Mouse (Mus musculus): ENCODE measurements around the gene Pced1a. TPM values are rescaled to one million over a fixed set of nuclear protein-coding genes. Genes with fewer than 3 reads are reported as not detected.

Gene Pced1a
- polyA plus RNA-seq, 1 experiment from 2014 or later = 15.4 TPM

GRCm38 (mm10) chr2:130454748-130455370 is 30.4 kb upstream of the Pced1a start:
- Histone ChIP-seq H3K9ac (ENCODE audit: low read depth, low read length) (no peak overlapping the region), H3K36me3 (ENCODE audit: control insufficient read depth, insufficient read depth, low read length) (no peaks in the 10 kb centered on the region), H3K4me1 (ENCODE audit: control insufficient read depth, insufficient read depth, low read depth, low read length) (peaks cover 21% of the 10 kb centered on the region), H3K27ac (ENCODE audit: low read depth, low read length) (no peak overlapping the region), H3K4me3 (ENCODE audit: low read length) (no peak overlapping the region), H3K4me2 (ENCODE audit: low read length) (no peak overlapping the region), H3K27me3 (replicated peaks; ENCODE audit: control insufficient read depth, insufficient read depth, low read length) (no peaks in the 10 kb centered on the region), H3K9me3 (ENCODE audit: control insufficient read depth, low read length) (no peaks in the 10 kb centered on the region)
- ATAC-seq = peak; percentile 10; the same call in 1 of the 2 replicates
- 48% methylated on average over 6 of the region's 6 CpGs for whole genome bisulfite sequencing

GRCm38 (mm10) chr2:130453421-130453820 is 28.9 kb upstream of the Pced1a start:
- no peak overlapping the region for H3K4me3 ChIP-seq (ENCODE audit: low read length)
- no peak for ATAC-seq
- H3K36me3 ChIP-seq (ENCODE audit: control insufficient read depth, insufficient read depth, low read length) = no peaks in the 10 kb centered on the region
- H3K4me2 ChIP-seq (ENCODE audit: low read length) = no peak overlapping the region
- H3K9me3 ChIP-seq (ENCODE audit: control insufficient read depth, low read length) = no peaks in the 10 kb centered on the region
- H3K9ac ChIP-seq (ENCODE audit: low read depth, low read length) = no peak overlapping the region
- no peak overlapping the region for H3K27ac ChIP-seq (ENCODE audit: low read depth, low read length)
- H3K4me1 ChIP-seq (ENCODE audit: control insufficient read depth, insufficient read depth, low read depth, low read length) = peaks cover 27% of the 10 kb centered on the region
- WGBS = 63% methylated on average over 6 of the region's 6 CpGs
- H3K27me3 ChIP-seq (replicated peaks; ENCODE audit: control insufficient read depth, insufficient read depth, low read length) = no peaks in the 10 kb centered on the region

- no peak for ATAC-seq
- no peak overlapping the region; the same call in 1 of the 2 replicates for H3K9ac ChIP-seq (ENCODE audit: low read depth, low read length)
- WGBS = 70% methylated on average over 2 of the region's 2 CpGs
- H3K4me2 ChIP-seq (ENCODE audit: low read length) = no peak overlapping the region; the same call in 1 of the 2 replicates
- H3K4me1 ChIP-seq (ENCODE audit: control insufficient read depth, insufficient read depth, low read depth, low read length) = peaks cover 27% of the 10 kb centered on the region
- no peaks in the 10 kb centered on the region for H3K36me3 ChIP-seq (ENCODE audit: control insufficient read depth, insufficient read depth, low read length)
- H3K27ac ChIP-seq (ENCODE audit: low read depth, low read length) = no peak overlapping the region
- H3K27me3 ChIP-seq (replicated peaks; ENCODE audit: control insufficient read depth, insufficient read depth, low read length) = no peaks in the 10 kb centered on the region
- H3K4me3 ChIP-seq (ENCODE audit: low read length) = no peak overlapping the region
- no peaks in the 10 kb centered on the region for H3K9me3 ChIP-seq (ENCODE audit: control insufficient read depth, low read length)
These were observed 27.8 kb upstream of the Pced1a start for GRCm38 (mm10) chr2:130452266-130452665.

DNA sequence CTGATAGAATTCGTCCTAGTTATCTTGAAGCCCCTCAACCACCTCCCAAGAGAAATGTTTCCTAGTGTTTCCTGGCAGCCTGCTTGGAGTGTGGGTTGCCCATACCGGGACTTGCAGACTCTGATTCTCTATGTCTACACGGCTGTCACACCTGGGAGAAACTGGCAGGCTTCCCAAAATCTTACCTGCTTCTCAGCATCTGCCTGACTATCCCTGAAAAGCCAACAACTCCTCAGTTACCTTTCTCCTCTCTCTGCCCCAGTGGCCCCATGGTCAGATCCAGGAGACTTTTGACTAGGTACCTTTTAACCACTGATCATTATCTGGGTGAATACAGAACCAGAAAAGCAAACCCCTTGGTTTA is 27.2 kb upstream of the Pced1a start:
- Histone ChIP-seq H3K9ac (ENCODE audit: low read depth, low read length) (peak overlapping the region; percentile 44), H3K4me3 (ENCODE audit: low read length) (peak overlapping the region; percentile 96), H3K27ac (ENCODE audit: low read depth, low read length) (no peak overlapping the region), H3K36me3 (ENCODE audit: control insufficient read depth, insufficient read depth, low read length) (no peaks in the 10 kb centered on the region), H3K9me3 (ENCODE audit: control insufficient read depth, low read length) (no peaks in the 10 kb centered on the region), H3K4me2 (ENCODE audit: low read length) (peak overlapping the region; percentile 82), H3K4me1 (ENCODE audit: control insufficient read depth, insufficient read depth, low read depth, low read length) (peaks cover 27% of the 10 kb centered on the region), H3K27me3 (replicated peaks; ENCODE audit: control insufficient read depth, insufficient read depth, low read length) (no peaks in the 10 kb centered on the region)
- WGBS = 47% methylated on average over 3 of the region's 3 CpGs
- ATAC-seq = no peak

- H3K36me3 ChIP-seq (ENCODE audit: control insufficient read depth, insufficient read depth, low read length) = no peaks in the 10 kb centered on the region
- WGBS = 61% methylated on average over 14 of the region's 14 CpGs
- no peak overlapping the region; the same call in 1 of the 2 replicates for H3K27ac ChIP-seq (ENCODE audit: low read depth, low read length)
- H3K4me1 ChIP-seq (ENCODE audit: control insufficient read depth, insufficient read depth, low read depth, low read length) = peaks cover 27% of the 10 kb centered on the region
- H3K4me3 ChIP-seq (ENCODE audit: low read length) = peak overlapping the region; percentile 96
- H3K27me3 ChIP-seq (replicated peaks; ENCODE audit: control insufficient read depth, insufficient read depth, low read length) = no peaks in the 10 kb centered on the region
- ATAC-seq = no peak
- peak overlapping the region; percentile 97 for H3K9ac ChIP-seq (ENCODE audit: low read depth, low read length)
- no peaks in the 10 kb centered on the region for H3K9me3 ChIP-seq (ENCODE audit: control insufficient read depth, low read length)
- peak overlapping the region; percentile 82 for H3K4me2 ChIP-seq (ENCODE audit: low read length)
These were observed 26.7 kb upstream of the Pced1a start for GRCm38 (mm10) chr2:130451086-130451726.

- Histone ChIP-seq H3K27me3 (replicated peaks; ENCODE audit: control insufficient read depth, insufficient read depth, low read length) (no peaks in the 10 kb centered on the region), H3K9me3 (ENCODE audit: control insufficient read depth, low read length) (no peaks in the 10 kb centered on the region), H3K4me3 (ENCODE audit: low read length) (peak overlapping the region; percentile 96), H3K36me3 (ENCODE audit: control insufficient read depth, insufficient read depth, low read length) (no peaks in the 10 kb centered on the region), H3K4me1 (ENCODE audit: control insufficient read depth, insufficient read depth, low read depth, low read length) (peaks cover 27% of the 10 kb centered on the region), H3K27ac (ENCODE audit: low read depth, low read length) (peak overlapping the region; percentile 91), H3K4me2 (ENCODE audit: low read length) (peak overlapping the region; percentile 82), H3K9ac (ENCODE audit: low read depth, low read length) (peak overlapping the region; percentile 97)
- ATAC-seq = peak; percentile 87
- WGBS = under 1% methylated on average over 25 of the region's 47 CpGs
These were observed 25.9 kb upstream of the Pced1a start for GRCm38 (mm10) chr2:130450434-130450796.

GRCm38 (mm10) chr2:130449794-130450433 is 25.4 kb upstream of the Pced1a start, which contains the start of gene Ptpra:
Gene Ptpra, plus strand, starts transcription at chr2:130450278.
- H3K36me3 ChIP-seq (ENCODE audit: control insufficient read depth, insufficient read depth, low read length) = no peaks in the 10 kb centered on the region
- WGBS = under 1% methylated on average over 40 of the region's 50 CpGs

DNA sequence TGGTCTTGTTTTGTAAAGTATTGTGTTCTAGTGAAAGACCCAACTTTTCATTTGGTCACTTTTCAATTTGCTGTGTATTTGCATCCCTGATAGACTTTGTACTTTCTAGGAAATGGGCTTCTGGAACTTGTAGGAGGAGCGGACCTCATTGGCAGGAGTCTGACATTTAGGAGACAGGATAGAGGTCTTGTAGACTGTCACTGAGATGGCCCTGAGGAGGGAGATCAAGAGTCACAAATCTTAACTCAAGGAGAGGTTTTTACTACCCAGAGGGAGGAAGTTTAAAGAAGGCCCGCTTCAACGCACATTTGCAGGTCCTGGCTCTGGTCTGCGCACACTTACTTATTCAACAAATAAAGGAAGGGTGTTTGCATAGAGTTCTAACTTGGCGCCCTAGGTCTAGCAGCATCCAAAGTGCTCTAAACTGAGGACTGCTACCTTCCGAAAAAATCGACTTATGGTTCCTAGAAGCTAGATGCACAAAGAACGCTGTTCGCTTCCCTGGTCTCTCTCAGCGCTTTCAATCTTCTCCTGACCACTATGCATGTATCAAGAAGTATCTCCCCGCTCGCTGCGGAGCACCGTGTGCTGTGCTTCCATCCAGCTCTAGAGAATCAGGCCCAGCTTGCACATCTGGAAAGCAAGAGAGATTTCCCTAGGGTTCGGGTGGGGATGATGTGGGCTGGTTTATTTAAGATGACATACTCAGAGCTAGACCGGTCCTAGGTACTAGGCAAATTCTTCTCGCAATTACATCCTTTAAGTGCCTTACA is 24.7 kb upstream of the Pced1a start:
- ATAC-seq = peak; percentile 22
- Histone ChIP-seq H3K27ac (ENCODE audit: low read depth, low read length) (peak overlapping the region; percentile 91), H3K9ac (ENCODE audit: low read depth, low read length) (peak overlapping the region; percentile 97), H3K27me3 (replicated peaks; ENCODE audit: control insufficient read depth, insufficient read depth, low read length) (no peaks in the 10 kb centered on the region), H3K4me1 (ENCODE audit: control insufficient read depth, insufficient read depth, low read depth, low read length) (peaks cover 23% of the 10 kb centered on the region), H3K4me2 (ENCODE audit: low read length) (peak overlapping the region; percentile 82), H3K4me3 (ENCODE audit: low read length) (peak overlapping the region; percentile 96), H3K36me3 (ENCODE audit: control insufficient read depth, insufficient read depth, low read length) (0 out of 2 replicates have a peak, but pooled peaks cover 2% of the 10 kb centered on the region), H3K9me3 (ENCODE audit: control insufficient read depth, low read length) (no peaks in the 10 kb centered on the region)
- WGBS = 8% methylated on average over 17 of the region's 17 CpGs

More at GRCm38 (mm10) chr2:130449794-130450433, 25.4 kb upstream of the Pced1a start, which contains the start of gene Ptpra:
- Histone ChIP-seq H3K9ac (ENCODE audit: low read depth, low read length) (peak within 1 kb of the TSS; percentile 97), H3K27me3 (replicated peaks; ENCODE audit: control insufficient read depth, insufficient read depth, low read length) (no peaks in the 10 kb centered on the region), H3K27ac (ENCODE audit: low read depth, low read length) (peak within 1 kb of the TSS; percentile 91), H3K4me1 (ENCODE audit: control insufficient read depth, insufficient read depth, low read depth, low read length) (peaks cover 27% of the 10 kb centered on the region), H3K9me3 (ENCODE audit: control insufficient read depth, low read length) (no peaks in the 10 kb centered on the region), H3K4me3 (ENCODE audit: low read length) (peak within 1 kb of the TSS; percentile 96), H3K4me2 (ENCODE audit: low read length) (peak within 1 kb of the TSS; percentile 82)
- peak; percentile 98 for ATAC-seq

Measured in hindbrain, embryonic 16.5 days (tissue).